Mouse (Mus musculus): ENCODE results near the gene Mrvi1. TPM values are rescaled to one million over a fixed set of nuclear protein-coding genes. Genes with fewer than 3 reads are reported as not detected.

The Mrvi1 gene
- total RNA-seq, 2 experiments from 2014 or later, result 4.7 to 5.2 TPM

DNA sequence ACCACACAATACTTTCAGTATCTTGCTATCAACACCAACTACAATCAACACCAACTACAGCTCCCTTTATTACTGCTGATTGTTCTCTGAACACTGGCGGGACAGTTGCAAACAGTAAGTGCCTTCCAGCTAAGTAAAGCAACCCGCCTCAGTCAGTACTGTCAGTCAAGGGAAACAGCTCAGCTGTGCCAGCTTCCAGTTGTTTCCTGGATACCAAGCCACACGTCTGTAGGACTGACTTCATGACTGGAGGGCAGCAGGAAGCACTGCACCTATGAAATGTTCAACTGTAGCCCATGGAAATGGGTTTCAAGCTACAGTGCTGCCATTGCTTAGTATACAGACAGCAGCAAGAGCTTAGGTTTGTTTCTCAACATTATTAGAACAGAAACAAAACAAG, 147.7 kb downstream of the Mrvi1 start:
- DNase-seq (ENCODE audit: low spot score), result no peak

DNA sequence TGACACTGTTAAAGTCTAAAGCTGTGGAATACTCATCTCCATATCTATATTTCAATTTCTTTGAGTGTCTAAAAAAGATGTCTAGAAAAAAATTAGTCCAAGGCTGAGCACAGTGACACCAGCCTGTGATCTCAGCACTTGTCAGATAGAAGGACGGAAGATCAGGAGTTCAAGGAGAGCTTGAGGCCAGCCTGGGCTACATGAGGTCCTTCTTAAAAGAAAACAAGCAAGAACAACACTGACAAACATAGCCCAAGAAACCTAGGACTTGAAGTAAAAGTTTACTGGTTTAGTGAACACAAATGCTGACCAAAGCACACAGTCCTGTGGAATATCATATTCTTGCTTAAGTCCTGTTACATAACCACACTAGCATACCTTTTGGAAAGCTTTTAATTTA, 148.2 kb downstream of the Mrvi1 start:
- DNase-seq (ENCODE audit: low spot score), result no peak

DNA sequence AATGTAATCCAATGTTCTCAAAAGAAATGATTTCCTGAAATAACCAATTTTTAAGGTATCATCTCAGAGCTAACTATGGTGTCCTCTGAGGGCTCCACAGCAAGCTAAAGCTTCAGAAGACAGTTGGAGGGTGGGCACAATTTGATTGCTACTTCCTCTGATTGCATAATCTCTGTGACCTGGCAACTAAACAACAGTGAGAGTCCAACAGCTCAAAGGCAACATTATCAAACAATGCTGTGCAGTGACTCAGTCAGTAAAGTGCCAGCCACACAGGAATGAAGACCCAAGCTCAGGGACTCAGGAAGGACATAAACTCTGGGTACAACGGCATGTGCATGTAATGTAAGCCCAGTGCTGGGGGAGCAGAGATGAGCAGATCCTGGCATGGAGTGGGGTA, 149.2 kb downstream of the Mrvi1 start:
- no peak for DNase-seq (ENCODE audit: low spot score)

DNA sequence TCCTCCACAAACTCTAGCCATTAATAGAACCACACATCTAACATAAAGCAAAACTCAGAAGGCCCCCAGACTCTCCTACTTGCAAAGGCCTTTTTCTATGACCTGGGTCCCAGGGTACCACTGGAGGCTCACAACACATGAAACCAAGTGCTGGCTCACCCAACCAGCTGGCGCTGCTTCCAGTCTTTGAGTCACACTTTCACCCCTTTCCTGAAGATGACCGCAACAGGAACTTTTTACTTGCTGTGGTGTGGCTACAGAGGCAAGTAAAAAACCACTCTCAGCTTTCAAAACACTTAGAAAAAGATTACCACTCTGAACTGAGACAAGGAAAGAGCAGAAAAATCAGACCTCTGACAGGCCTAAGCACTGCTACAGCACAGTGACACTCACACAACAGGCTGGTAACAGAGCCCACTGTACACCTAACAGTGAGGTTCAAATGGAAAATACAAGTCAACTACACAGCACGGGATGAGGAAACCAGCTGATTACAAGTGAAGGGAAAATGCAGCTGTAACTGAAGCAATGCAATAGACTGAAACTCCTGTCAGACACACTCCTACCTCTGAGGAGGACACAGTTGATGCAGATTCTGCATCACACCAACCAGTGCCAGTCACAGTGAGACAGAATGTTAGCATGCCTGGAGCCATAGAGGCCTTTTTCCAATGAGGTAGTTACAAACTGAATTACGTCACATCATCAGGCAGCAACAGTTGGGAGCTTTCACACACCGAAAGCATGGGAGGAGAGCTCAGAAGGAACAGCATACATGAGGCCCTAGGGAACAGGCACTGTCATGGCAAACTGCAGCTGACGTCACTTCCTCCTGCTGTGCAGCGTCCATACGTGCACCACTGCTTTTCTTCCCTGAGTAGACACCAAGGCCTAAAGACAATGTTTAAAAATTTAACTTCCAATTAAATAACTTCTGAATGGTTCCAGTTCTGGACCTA, 158.0 kb downstream of the Mrvi1 start:
- DNase-seq (ENCODE audit: low spot score), result no peak

DNA sequence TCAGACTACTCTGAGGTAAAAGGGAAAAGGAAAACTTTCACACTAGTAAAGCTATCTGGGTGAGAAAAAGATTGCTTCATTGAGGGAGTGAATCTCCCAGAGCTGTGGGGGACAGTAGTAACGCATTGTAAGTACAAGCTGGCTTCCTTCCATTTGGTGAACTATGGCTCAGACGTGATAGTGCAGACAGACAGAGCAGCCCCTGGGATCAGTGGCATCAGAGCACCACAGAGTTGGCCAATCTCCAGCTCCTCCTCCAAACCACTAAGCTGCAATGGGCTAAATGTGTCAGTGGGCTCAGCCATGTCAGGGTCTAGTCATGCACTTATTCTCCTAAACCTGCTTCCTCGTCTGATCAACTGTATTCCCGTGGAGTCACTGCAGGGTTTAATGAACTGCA, 158.7 kb downstream of the Mrvi1 start:
- DNase-seq (ENCODE audit: low spot score), result no peak

DNA sequence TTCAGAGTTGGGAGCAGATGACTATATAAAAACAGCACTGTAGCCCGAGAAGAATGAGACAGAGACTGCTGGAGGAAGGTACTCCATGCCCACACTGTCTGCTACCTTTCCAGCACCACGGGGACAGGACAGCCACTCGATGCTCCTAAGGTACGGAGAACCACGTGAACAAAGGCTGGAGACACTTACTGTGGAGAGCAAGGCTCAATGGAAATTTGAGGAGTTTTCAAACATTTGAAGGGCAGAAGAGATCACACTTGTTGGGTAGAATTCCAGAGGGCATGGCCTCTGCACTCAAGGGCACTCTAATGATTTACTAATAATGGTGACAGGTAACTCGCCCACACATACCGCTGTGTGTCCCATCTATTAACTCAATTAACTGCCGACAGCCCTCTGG, 159.2 kb downstream of the Mrvi1 start:
- no peak for DNase-seq (ENCODE audit: low spot score)

DNA sequence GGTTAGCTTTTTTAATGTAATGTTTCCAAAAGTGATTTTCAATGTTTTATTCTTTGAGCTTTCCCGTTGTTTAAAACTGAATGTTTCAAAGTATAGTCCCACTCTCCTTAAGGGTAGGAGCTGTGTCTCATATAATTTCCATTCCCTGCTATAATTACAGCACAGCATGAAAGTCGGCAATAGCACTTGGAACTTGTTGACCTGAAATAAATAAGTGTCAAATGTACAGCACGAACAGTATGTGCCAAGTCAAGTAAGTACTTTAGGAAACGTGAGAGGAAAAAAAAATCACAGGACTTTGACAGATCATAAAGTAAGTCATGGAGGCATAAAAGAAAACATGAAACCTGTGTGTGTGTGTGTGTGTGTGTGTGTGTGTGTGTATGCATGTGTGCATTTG, 160.2 kb downstream of the Mrvi1 start:
- no peak for DNase-seq (ENCODE audit: low spot score)

DNA sequence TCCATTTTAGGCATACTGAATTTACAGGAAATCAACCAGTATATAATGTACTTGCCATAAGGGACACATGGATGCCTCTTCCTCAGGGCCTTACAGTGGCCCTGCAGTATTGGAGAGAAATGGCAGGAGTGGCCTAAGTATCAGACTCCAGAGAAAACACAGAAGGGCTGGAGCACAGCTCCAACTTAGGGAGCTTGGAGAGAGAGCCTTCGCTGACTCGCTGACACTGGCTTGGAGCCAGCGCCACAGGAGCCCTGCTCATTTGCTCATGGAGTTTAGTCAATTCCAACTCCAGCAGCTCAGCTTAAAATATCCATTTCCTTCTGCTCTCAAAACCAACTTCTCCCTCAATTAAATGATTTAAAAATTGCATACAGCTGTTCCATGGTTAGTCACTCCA, 160.6 kb downstream of the Mrvi1 start:
- peak; percentile 47 for DNase-seq (ENCODE audit: low spot score)

DNA sequence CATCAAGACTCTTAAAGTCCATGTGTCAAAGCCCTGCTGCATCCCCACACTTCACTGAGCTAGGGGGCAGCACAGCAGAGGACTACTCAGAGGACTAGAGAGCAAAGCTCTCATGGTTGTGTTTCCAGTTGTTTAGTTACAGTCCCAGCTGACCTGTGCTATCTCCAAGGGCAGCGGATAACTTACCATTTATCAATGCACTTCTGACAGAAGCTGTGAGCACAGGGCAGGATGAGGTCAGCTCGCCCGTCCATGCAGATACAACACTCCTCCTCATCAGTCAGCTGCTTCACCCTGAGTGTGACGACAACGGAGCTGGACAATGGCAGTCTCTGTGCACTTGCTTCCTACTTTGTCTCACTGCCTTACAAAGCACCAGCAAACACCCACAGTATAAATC, 161.2 kb downstream of the Mrvi1 start:
- DNase-seq (ENCODE audit: low spot score), result no peak

DNA sequence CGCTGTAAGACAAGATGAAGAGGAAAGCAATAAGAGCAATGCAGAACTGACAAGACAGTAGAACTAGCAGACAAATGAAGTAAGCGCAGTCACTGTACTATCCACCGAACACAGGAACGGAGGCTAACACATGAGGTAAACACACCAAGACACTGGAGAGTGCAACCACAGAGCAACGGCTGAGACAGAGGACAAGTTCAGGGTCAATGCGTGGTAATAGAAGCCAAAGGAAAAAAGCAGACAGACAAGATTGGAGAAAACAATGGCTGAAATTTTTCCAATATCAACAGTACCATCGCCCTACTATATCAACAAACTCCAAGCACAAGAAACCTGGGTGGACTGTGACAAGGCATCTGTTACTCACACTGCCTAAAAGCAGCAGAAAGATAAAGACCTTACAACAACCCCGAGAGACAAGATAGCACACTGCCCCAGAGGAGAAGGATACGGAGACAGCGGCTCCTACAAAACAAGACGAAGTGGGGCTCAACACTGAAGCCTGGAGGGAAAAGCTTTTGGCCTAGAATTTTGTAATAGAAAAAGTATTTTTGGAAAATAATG, 163.4 kb downstream of the Mrvi1 start:
- no peak for DNase-seq (ENCODE audit: low spot score)

Other genes starting within 250 kb of the Mrvi1 start
- 10 to 100 TPM; 10.8 to 15.2 TPM for gene Ampd3, start 214.3 kb downstream of the Mrvi1 start, total RNA-seq (2021)
- 10 to 100 TPM; 19.3 to 23.7 TPM for gene Rnf141, start 138.0 kb downstream of the Mrvi1 start, total RNA-seq (2021)
- gene Lyve1, start 119.2 kb downstream of the Mrvi1 start, total RNA-seq (2021), result 1 to 10 TPM; 3.9 to 6.5 TPM
- 10 to 100 TPM; 16.9 to 18.7 TPM for gene Ctr9, start 46.5 kb upstream of the Mrvi1 start, total RNA-seq (2021)
- gene Eif4g2, start 100.6 kb upstream of the Mrvi1 start, total RNA-seq (2021), result 100 to 1,000 TPM; 747 to 765 TPM